Mouse (Mus musculus) CH12.LX (cell line): Measurements from ENCODE around the gene Grap2.

Experiments used
- CTCF ChIP-seq, 2 experiments: IDR thresholded peaks in 1 of 2; conservative IDR thresholded peaks in 1 of 2; 2 replicates each; pipeline ENCODE4 v1.5.1; 2011 to 2012; ENCODE audit warnings: low read depth in 2 of 2, low read length in 2 of 2, improper control_type of control experiment in 1 of 2, inconsistent platforms in 1 of 2, mild to moderate bottlenecking in 1 of 2, moderate library complexity in 1 of 2
- EP300 ChIP-seq: IDR thresholded peaks from 2 replicates; pipeline ENCODE4 v1.6.1; 2011; ENCODE audit warnings: low read length, improper control_type of control experiment
- POLR2A ChIP-seq: IDR thresholded peaks from 2 replicates; pipeline ENCODE4 v1.6.1; 2011; ENCODE audit warnings: low read depth, mild to moderate bottlenecking, improper control_type of control experiment, low read length

- TF ChIP-seq CTCF (conservative IDR thresholded peaks at IDR 0.05 in 1 of 2, IDR thresholded peaks at IDR 0.05 in 1 of 2; ENCODE audit: low read depth in 2 of 2, low read length in 2 of 2) (no peak), POLR2A (no peak), EP300 (no peak)
These were observed 39.1 kb upstream of the Grap2 start for GRCm38 (mm10) chr15:80533274-80533673.
